Mouse (Mus musculus) forebrain, postnatal 0 days (tissue): Measurements from ENCODE around the gene Tmem229a. TPM values are rescaled to one million over a fixed set of nuclear protein-coding genes. Genes with fewer than 3 reads are reported as not detected.

Experiments
- ATAC-seq: fragments of 200-750 bp; cut with Nextera tagmentation; 2 replicates; pipeline ENCODE4 v1.8.0; 2017; ENCODE audit warnings: mild to moderate bottlenecking, moderate library complexity
- DNase-seq: peaks from one replicate; pipeline ENCODE4 v3.0.0-alpha.2; 2015
- H3K27ac ChIP-seq: fragments of 300-500 bp; sonication (generic); 2 replicates; pipeline ENCODE4 v1.5.1; 2014; ENCODE audit warnings: low read depth, mild to moderate bottlenecking, antibody characterized with exemption, low read length, moderate library complexity, mixed read lengths
- H3K27me3 ChIP-seq: fragments of 300-500 bp; sonication (generic); 2 replicates; pipeline ENCODE4 v1.6.1; 2014; ENCODE audit warnings: mild to moderate bottlenecking, low read length, mixed read lengths; ENCODE audit not compliant: insufficient read depth
- H3K36me3 ChIP-seq: fragments of 300-500 bp; sonication (generic); 2 replicates; pipeline ENCODE4 v1.6.1; 2014; ENCODE audit warnings: mild to moderate bottlenecking, moderate library complexity; ENCODE audit not compliant: insufficient read depth
- H3K4me1 ChIP-seq: fragments of 300-500 bp; sonication (generic); 2 replicates; pipeline ENCODE4 v1.6.1; 2014; ENCODE audit warnings: antibody characterized with exemption; ENCODE audit not compliant: insufficient read depth
- H3K4me2 ChIP-seq: fragments of 300-500 bp; sonication (generic); 2 replicates; pipeline ENCODE4 v1.6.1; 2014; ENCODE audit warnings: low read depth, mild to moderate bottlenecking, moderate library complexity
- H3K4me3 ChIP-seq: fragments of 300-500 bp; sonication (generic); 2 replicates; pipeline ENCODE4 v1.5.1; 2014; ENCODE audit warnings: low read depth, low read length, mixed read lengths
- H3K9ac ChIP-seq: fragments of 300-500 bp; sonication (generic); 2 replicates; pipeline ENCODE4 v1.6.1; 2014; ENCODE audit warnings: mild to moderate bottlenecking
- H3K9me3 ChIP-seq: fragments of 300-500 bp; sonication (generic); 2 replicates; pipeline ENCODE4 v1.6.1; 2016; ENCODE audit warnings: low read length
- CTCF ChIP-seq: sonication (generic); IDR thresholded peaks from 2 replicates; pipeline ENCODE4 v1.5.1; 2016; ENCODE audit warnings: antibody characterized with exemption, control low read depth, low read depth
- WGBS: fragments of 180-500 bp; shearing (Covaris S2); extraction: QIAGEN DNeasy Blood & Tissue Kit; methylation state at CpG from one replicate; pipeline ENCODE4 v1.1.7; 2014; 5-methylcytosine and 5-hydroxymethylcytosine counted together
- polyA plus RNA-seq: library from polyadenylated mRNA; unstranded; fragments of >200 nt; fragmentation: Nextera tagmentation; extraction: Ambion mirVana; gene quantifications from 2 replicates; pipeline ENCODE4 v1.2.1, GENCODE M21; 2015
- total RNA-seq: library from RNA; depleted of rRNA; stranded (reverse); fragments of >200 nt; gene quantifications from 2 replicates; pipeline ENCODE4 v1.2.3, GENCODE M21; 2014

Gene Tmem229a
- total and polyA plus RNA-seq, 2 experiments from 2014 or later = 4.1 to 13.6 TPM

- H3K27me3 ChIP-seq = no peaks in the 10 kb centered on the region
- WGBS = 77% methylated on average over 5 of the region's 5 CpGs
- H3K4me3 ChIP-seq = no peak overlapping the region
- no peak for ATAC-seq
- no peak for TF ChIP-seq CTCF
- H3K4me2 ChIP-seq = no peak overlapping the region
- no peak overlapping the region for H3K9ac ChIP-seq
- no peak for DNase-seq
- no peaks in the 10 kb centered on the region for H3K36me3 ChIP-seq
- H3K4me1 ChIP-seq = no peaks in the 10 kb centered on the region
- H3K9me3 ChIP-seq = no peaks in the 10 kb centered on the region
- H3K27ac ChIP-seq = no peak overlapping the region
These were observed 7.7 kb upstream of the Tmem229a start for GRCm38 (mm10) chr6:24963754-24964153.

GRCm38 (mm10) chr6:24956586-24956973 lies 483 bp upstream of the Tmem229a start:
- WGBS = 25% methylated on average over 5 of the region's 5 CpGs

GRCm38 (mm10) chr6:24955131-24955945 lies 759 bp downstream of the Tmem229a start:
- peak; percentile 58 for TF ChIP-seq CTCF
- peak overlapping the region; percentile 76 for H3K4me3 ChIP-seq
- H3K27me3 ChIP-seq = no peaks in the 10 kb centered on the region
- 0 out of 2 replicates have a peak, but pooled peaks cover 4% of the 10 kb centered on the region for H3K4me1 ChIP-seq
- peak overlapping the region; percentile 92 for H3K4me2 ChIP-seq
- H3K9me3 ChIP-seq = no peaks in the 10 kb centered on the region
- DNase-seq = peak; percentile 79
- 3% methylated on average over 90 of the region's 91 CpGs for WGBS
- peak; percentile 83 for ATAC-seq
- H3K9ac ChIP-seq = peak overlapping the region; percentile 93
- H3K27ac ChIP-seq = peak overlapping the region; percentile 92
- no peaks in the 10 kb centered on the region for H3K36me3 ChIP-seq

More at GRCm38 (mm10) chr6:24956586-24956973, 483 bp upstream of the Tmem229a start:
- Histone ChIP-seq H3K36me3 (no peaks in the 10 kb centered on the region), H3K9me3 (no peaks in the 10 kb centered on the region), H3K4me2 (peak overlapping the region; percentile 92), H3K9ac (peak overlapping the region; percentile 93), H3K27ac (peak overlapping the region; percentile 92), H3K27me3 (no peaks in the 10 kb centered on the region), H3K4me3 (peak overlapping the region; percentile 76), H3K4me1 (0 out of 2 replicates have a peak, but pooled peaks cover 4% of the 10 kb centered on the region)
- no peak for DNase-seq
- TF ChIP-seq CTCF = no peak
- no peak for ATAC-seq

GRCm38 (mm10) chr6:24954126-24954525 lies 2.0 kb downstream of the Tmem229a start:
- no peaks in the 10 kb centered on the region for H3K36me3 ChIP-seq
- H3K4me1 ChIP-seq = 0 out of 2 replicates have a peak, but pooled peaks cover 4% of the 10 kb centered on the region
- no peak overlapping the region for H3K9ac ChIP-seq
- H3K27ac ChIP-seq = no peak overlapping the region
- ATAC-seq = no peak
- WGBS = 88% methylated on average over 5 of the region's 5 CpGs
- H3K4me3 ChIP-seq = no peak overlapping the region
- H3K4me2 ChIP-seq = no peak overlapping the region
- no peaks in the 10 kb centered on the region for H3K9me3 ChIP-seq
- H3K27me3 ChIP-seq = no peaks in the 10 kb centered on the region
- no peak for TF ChIP-seq CTCF
- no peak for DNase-seq

GRCm38 (mm10) chr6:24952341-24952740 lies 3.8 kb downstream of the Tmem229a start:
- H3K9ac ChIP-seq = no peak overlapping the region
- no peak overlapping the region for H3K4me3 ChIP-seq
- ATAC-seq (no peak), DNase-seq (no peak)
- WGBS = 86% methylated on average over 5 of the region's 5 CpGs
- H3K27ac ChIP-seq = no peak overlapping the region
- TF ChIP-seq CTCF = no peak
- H3K9me3 ChIP-seq = no peaks in the 10 kb centered on the region
- H3K36me3 ChIP-seq = no peaks in the 10 kb centered on the region
- H3K27me3 ChIP-seq = no peaks in the 10 kb centered on the region
- H3K4me1 ChIP-seq = 0 out of 2 replicates have a peak, but pooled peaks cover 4% of the 10 kb centered on the region
- H3K4me2 ChIP-seq = no peak overlapping the region

- no peak for TF ChIP-seq CTCF
- no peak for DNase-seq
- Histone ChIP-seq H3K27me3 (no peaks in the 10 kb centered on the region), H3K4me3 (no peak overlapping the region), H3K4me2 (no peak overlapping the region), H3K9me3 (no peaks in the 10 kb centered on the region), H3K4me1 (0 out of 2 replicates have a peak, but pooled peaks cover 4% of the 10 kb centered on the region), H3K9ac (no peak overlapping the region), H3K27ac (no peak overlapping the region), H3K36me3 (no peaks in the 10 kb centered on the region)
- ATAC-seq = no peak
- WGBS = 87% methylated on average over 2 of the region's 2 CpGs
These were observed 5.4 kb downstream of the Tmem229a start for GRCm38 (mm10) chr6:24950669-24951068.

GRCm38 (mm10) chr6:24925076-24925785 lies 30.9 kb downstream of the Tmem229a start:
- Histone ChIP-seq H3K4me3 (no peak overlapping the region), H3K4me2 (no peak overlapping the region), H3K36me3 (no peaks in the 10 kb centered on the region), H3K27me3 (no peaks in the 10 kb centered on the region), H3K9ac (no peak overlapping the region), H3K9me3 (no peaks in the 10 kb centered on the region), H3K4me1 (no peaks in the 10 kb centered on the region), H3K27ac (no peak overlapping the region)
- WGBS = 83% methylated on average over 11 of the region's 11 CpGs
- ATAC-seq (no peak), DNase-seq (no peak)
- no peak for TF ChIP-seq CTCF
